Mouse (Mus musculus): ENCODE data around the gene Olfr464.

DNA sequence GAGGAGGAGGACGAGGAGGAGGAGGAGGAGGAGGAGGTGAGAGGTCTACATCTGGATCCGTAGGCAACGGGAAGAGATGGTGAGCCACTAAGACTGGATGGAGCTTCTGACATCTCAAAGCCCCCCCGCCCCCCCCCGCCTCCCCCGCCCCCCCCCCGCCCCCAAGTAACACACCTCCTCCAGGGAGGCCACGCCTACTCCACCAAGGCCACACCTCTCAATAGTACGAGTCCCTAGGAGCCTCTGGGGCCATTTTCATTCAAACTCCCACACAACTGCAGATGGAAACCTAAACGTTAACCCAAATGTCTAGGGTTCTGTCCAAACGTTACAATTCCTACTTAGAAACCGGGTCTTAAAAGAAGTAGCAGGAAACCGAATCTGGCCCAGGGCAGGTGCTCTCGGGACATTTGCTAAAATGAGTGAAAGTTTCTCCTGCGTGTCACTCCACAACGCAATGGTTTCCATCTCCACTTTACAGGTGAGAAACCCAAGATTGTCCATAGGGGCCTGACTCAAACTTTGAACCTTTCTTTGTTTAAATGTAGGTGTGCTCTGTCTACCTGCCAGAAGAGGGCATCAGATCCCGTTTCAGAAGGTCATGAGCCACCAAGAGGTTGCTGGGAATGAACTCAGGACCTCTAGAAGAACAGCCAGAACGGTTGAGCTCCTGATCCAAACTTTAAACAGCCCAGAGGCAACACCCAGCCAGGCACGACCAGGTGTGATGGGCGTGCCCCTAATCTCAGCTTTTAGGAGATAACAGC lies 47.8 kb upstream of the Olfr464 start:
- TF ChIP-seq POLR2A (IDR thresholded peaks at IDR 0.05; ENCODE audit: insufficient read depth, low read depth, low read length) (no peak), CTCF (IDR thresholded peaks at IDR 0.05; ENCODE audit: insufficient read depth, low read depth, low read length) (no peak)

Data from olfactory bulb, adult 2 months (tissue).